ENCODE assay signal across 11 mouse cellular contexts in the genomic region with DNA sequence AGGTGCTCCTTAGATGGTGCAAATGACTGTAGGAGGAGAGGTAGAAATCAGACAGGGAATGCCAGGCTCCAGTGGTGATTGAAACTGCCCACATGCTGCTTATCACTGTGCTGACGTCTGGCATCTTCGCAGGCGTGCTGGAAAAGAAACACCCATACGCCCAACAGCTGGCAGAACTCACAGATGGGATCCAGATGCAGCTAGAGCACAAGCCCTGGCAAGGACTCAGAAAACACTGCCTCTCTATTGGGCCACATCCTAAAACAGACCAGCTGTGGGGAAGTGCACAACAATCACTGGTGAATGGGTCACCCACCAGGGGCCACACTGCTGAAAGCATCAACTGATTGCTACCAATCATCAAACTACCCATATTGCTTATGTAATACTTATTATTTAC.
DNase-seq lines count a peak whose midpoint lies in the region; ATAC-seq lines count a peak whose summit lies in the region.
"Had no signal": no experiment of that assay in that cellular context is flagged by ENCODE, and none has a peak within 500 bp of the region (broad histone marks: within the 10 kb centered on the region; RNA-seq: fewer than 3 reads in every experiment).

No protein-coding gene starts in this region.

- DNase-seq in embryo, embryonic 9.5 days (ENCODE audit: extremely low spot score): peak; percentile 15
- peak; percentile 28 for DNase-seq in gastrocnemius, postnatal 14 days
- DNase-seq in kidney, adult 8-10 months: peak; percentile 15 to 23
- peak; percentile 56 for DNase-seq in lung, postnatal 14 days
- DNase-seq in midbrain, embryonic 14.5 days: no peak
- no peak for DNase-seq in spleen, postnatal 10 days (ENCODE audit: low spot score in 2 of 2)
- DNase-seq: cerebellum, adult 9-11 months had no signal

- H3K9ac ChIP-seq in midbrain, embryonic 14.5 days (replicated peaks; ENCODE audit: low read length): no peak overlapping the region
- H3K9ac ChIP-seq in forebrain, embryonic 12.5 days: no peak overlapping the region
- H3K9ac ChIP-seq in midbrain, embryonic 13.5 days (replicated peaks): no peak overlapping the region
- H3K9ac ChIP-seq: hindbrain, embryonic 15.5 days had no signal

- ATAC-seq in midbrain, embryonic 14.5 days (ENCODE audit: low FRiP score, low TSS enrichment): no peak
- no peak for ATAC-seq in forebrain, embryonic 12.5 days (ENCODE audit: low FRiP score)
- ATAC-seq in midbrain, embryonic 13.5 days: no peak

- no peak overlapping the region for H3K4me2 ChIP-seq in midbrain, embryonic 14.5 days (ENCODE audit: low read length)
- H3K4me2 ChIP-seq in forebrain, embryonic 12.5 days: no peak overlapping the region
- no peak overlapping the region for H3K4me2 ChIP-seq in midbrain, embryonic 13.5 days (replicated peaks)
- H3K4me2 ChIP-seq: hindbrain, embryonic 15.5 days had no signal

- H3K9me3 ChIP-seq in midbrain, embryonic 14.5 days (ENCODE audit: control insufficient read depth, low read length): no peaks in the 10 kb centered on the region
- no peaks in the 10 kb centered on the region for H3K9me3 ChIP-seq in forebrain, embryonic 12.5 days
- no peaks in the 10 kb centered on the region for H3K9me3 ChIP-seq in midbrain, embryonic 13.5 days
- H3K9me3 ChIP-seq: hindbrain, embryonic 15.5 days; megakaryocyte, embryonic 14.5 days had no signal

- H3K36me3 ChIP-seq in midbrain, embryonic 14.5 days (ENCODE audit: control insufficient read depth, insufficient read depth, low read length): no peaks in the 10 kb centered on the region
- H3K36me3 ChIP-seq in forebrain, embryonic 12.5 days (replicated peaks): no peaks in the 10 kb centered on the region
- no peaks in the 10 kb centered on the region for H3K36me3 ChIP-seq in midbrain, embryonic 13.5 days
- H3K36me3 ChIP-seq: hindbrain, embryonic 15.5 days had no signal

- H3K4me3 ChIP-seq in midbrain, embryonic 14.5 days (replicated peaks; ENCODE audit: low read depth, low read length): no peak overlapping the region
- no peak overlapping the region for H3K4me3 ChIP-seq in forebrain, embryonic 12.5 days (replicated peaks)
- no peak overlapping the region for H3K4me3 ChIP-seq in midbrain, embryonic 13.5 days (replicated peaks)
- H3K4me3 ChIP-seq: hindbrain, embryonic 15.5 days; megakaryocyte, embryonic 14.5 days had no signal

- 83% methylated on average over 4 of the region's 4 CpGs for WGBS in midbrain, embryonic 14.5 days
- 87% methylated on average over 4 of the region's 4 CpGs for WGBS in forebrain, embryonic 12.5 days
- 80% methylated on average over 4 of the region's 4 CpGs for WGBS in midbrain, embryonic 13.5 days

- no peak overlapping the region for H3K27ac ChIP-seq in midbrain, embryonic 14.5 days (replicated peaks; ENCODE audit: low read depth, low read length)
- H3K27ac ChIP-seq in forebrain, embryonic 12.5 days: no peak overlapping the region
- no peak overlapping the region for H3K27ac ChIP-seq in midbrain, embryonic 13.5 days
- H3K27ac ChIP-seq: hindbrain, embryonic 15.5 days had no signal

- no peaks in the 10 kb centered on the region for H3K27me3 ChIP-seq in midbrain, embryonic 14.5 days (ENCODE audit: control insufficient read depth, insufficient read depth, low read length)
- H3K27me3 ChIP-seq in forebrain, embryonic 12.5 days: no peaks in the 10 kb centered on the region
- H3K27me3 ChIP-seq in midbrain, embryonic 13.5 days: no peaks in the 10 kb centered on the region
- H3K27me3 ChIP-seq: hindbrain, embryonic 15.5 days; megakaryocyte, embryonic 14.5 days had no signal

- intact Hi-C loops in gastrocnemius, postnatal 14 days (cut with DNase I; ENCODE audit: low total_unique reads): loop anchor here (10.0 kb wide), 2 partner anchors 188 to 288 kb away; partner anchors contain the start of gene Il6

- H3K4me1 ChIP-seq in midbrain, embryonic 14.5 days (ENCODE audit: control insufficient read depth, insufficient read depth, low read length): no peaks in the 10 kb centered on the region
- no peaks in the 10 kb centered on the region for H3K4me1 ChIP-seq in forebrain, embryonic 12.5 days
- H3K4me1 ChIP-seq in midbrain, embryonic 13.5 days (replicated peaks): no peaks in the 10 kb centered on the region
- H3K4me1 ChIP-seq: hindbrain, embryonic 15.5 days had no signal

Comparison
In these comparisons a context has a peak if more than half of its experiments do, and no peak if none do; other contexts are left out.
1. DNase-seq: peak in embryo, embryonic 9.5 days (single experiment), gastrocnemius, postnatal 14 days (single experiment), kidney, adult 8-10 months (2 of 2) and lung, postnatal 14 days (single experiment); none in midbrain, embryonic 14.5 days (single experiment) and spleen, postnatal 10 days (0 of 2).